Mouse (Mus musculus) neural tube, embryonic 11.5 days (tissue): ENCODE results near the gene Rbms3. TPM values are rescaled to one million over a fixed set of nuclear protein-coding genes. Genes with fewer than 3 reads are reported as not detected.

Experiments
- ATAC-seq: fragments of 200-750 bp; cut with Nextera tagmentation; 2 replicates; pipeline ENCODE4 v1.8.0; 2017; ENCODE audit warnings: moderate number of reproducible peaks, mild to moderate bottlenecking, moderate TSS enrichment, moderate library complexity; ENCODE audit not compliant: insufficient read depth, low FRiP score, low TSS enrichment
- DNase-seq: peaks from one replicate; pipeline ENCODE4 v3.0.0-alpha.2; 2015; ENCODE audit warnings: low spot score
- H3K27ac ChIP-seq: fragments of 300-500 bp; sonication (generic); 2 replicates; pipeline ENCODE4 v1.5.1; 2014; ENCODE audit warnings: low read depth, mild to moderate bottlenecking, low read length
- H3K27me3 ChIP-seq: fragments of 300-500 bp; sonication (generic); 2 replicates; pipeline ENCODE4 v1.6.1; 2014; ENCODE audit warnings: mild to moderate bottlenecking, low read length, mixed read lengths; ENCODE audit not compliant: control insufficient read depth, insufficient read depth
- H3K36me3 ChIP-seq: fragments of 300-500 bp; sonication (generic); 2 replicates; pipeline ENCODE4 v1.6.1; 2014; ENCODE audit warnings: mild to moderate bottlenecking, low read length, moderate library complexity, mixed read lengths; ENCODE audit not compliant: control insufficient read depth, insufficient read depth
- H3K4me1 ChIP-seq: fragments of 300-500 bp; sonication (generic); 2 replicates; pipeline ENCODE4 v1.6.1; 2014; ENCODE audit warnings: low read length, mixed read lengths; ENCODE audit not compliant: control insufficient read depth, insufficient read depth
- H3K4me2 ChIP-seq: fragments of 300-500 bp; sonication (generic); 2 replicates; pipeline ENCODE4 v1.6.1; 2014; ENCODE audit warnings: low read depth, mild to moderate bottlenecking, moderate library complexity
- H3K4me3 ChIP-seq: fragments of 300-500 bp; sonication (generic); 2 replicates; pipeline ENCODE4 v1.5.1; 2014; ENCODE audit warnings: low read depth, low read length
- H3K9ac ChIP-seq: fragments of 300-500 bp; sonication (generic); 2 replicates; pipeline ENCODE4 v1.6.1; 2014; ENCODE audit warnings: mild to moderate bottlenecking, low read length
- H3K9me3 ChIP-seq: fragments of 300-500 bp; sonication (generic); 2 replicates; pipeline ENCODE4 v1.6.1; 2016; ENCODE audit warnings: low read length; ENCODE audit not compliant: control insufficient read depth
- WGBS: fragments of 180-500 bp; shearing (Covaris S2); extraction: QIAGEN DNeasy Blood & Tissue Kit; methylation state at CpG from one replicate; pipeline ENCODE4 v1.1.7; 2014; 5-methylcytosine and 5-hydroxymethylcytosine counted together
- polyA plus RNA-seq: library from polyadenylated mRNA; unstranded; fragments of >200 nt; fragmentation: Nextera tagmentation; extraction: Ambion mirVana; gene quantifications from 2 replicates; pipeline ENCODE4 v1.2.1, GENCODE M21; 2014

Gene Rbms3
- polyA plus RNA-seq, 1 experiment from 2014 or later: 60.1 TPM

DNA sequence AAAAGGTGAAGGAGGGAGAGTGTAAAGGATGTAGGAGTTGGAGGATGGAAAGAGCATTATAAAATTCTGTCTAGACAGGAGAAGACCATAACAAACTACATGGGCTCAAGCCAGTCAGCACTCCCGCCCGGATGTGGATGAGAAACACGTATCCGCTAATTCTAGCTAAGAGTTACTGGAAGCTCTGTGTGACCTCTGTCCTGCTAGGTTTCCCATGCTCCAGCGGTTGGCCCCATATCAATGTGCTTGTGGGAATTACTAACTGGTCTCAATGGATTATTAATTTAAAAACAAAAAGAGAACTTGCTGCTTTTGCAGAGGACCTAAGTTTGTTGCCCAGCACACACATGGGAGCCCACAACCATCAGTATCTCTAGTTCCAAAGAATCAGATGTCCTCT lies 1071.9 kb downstream of the Rbms3 start:
- no peak for ATAC-seq
- 91% methylated on average over 5 of the region's 5 CpGs for WGBS
- Histone ChIP-seq H3K27ac (no peak overlapping the region), H3K9ac (no peak overlapping the region), H3K27me3 (no peaks in the 10 kb centered on the region), H3K36me3 (no peaks in the 10 kb centered on the region), H3K4me3 (no peak overlapping the region), H3K4me1 (no peaks in the 10 kb centered on the region), H3K4me2 (no peak overlapping the region), H3K9me3 (no peaks in the 10 kb centered on the region)
- DNase-seq: no peak

- ATAC-seq: no peak
- WGBS: 40% methylated on average over 8 of the region's 8 CpGs
- no peaks in the 10 kb centered on the region for H3K27me3 ChIP-seq
- no peak overlapping the region for H3K27ac ChIP-seq
- no peaks in the 10 kb centered on the region for H3K4me1 ChIP-seq
- H3K36me3 ChIP-seq: no peaks in the 10 kb centered on the region
- no peaks in the 10 kb centered on the region for H3K9me3 ChIP-seq
- H3K9ac ChIP-seq: no peak overlapping the region
- DNase-seq: peak; percentile 23
- H3K4me2 ChIP-seq: no peak overlapping the region
- no peak overlapping the region for H3K4me3 ChIP-seq
Observed at GRCm38 (mm10) chr9:116556641-116557040, 1073.1 kb downstream of the Rbms3 start.

DNA sequence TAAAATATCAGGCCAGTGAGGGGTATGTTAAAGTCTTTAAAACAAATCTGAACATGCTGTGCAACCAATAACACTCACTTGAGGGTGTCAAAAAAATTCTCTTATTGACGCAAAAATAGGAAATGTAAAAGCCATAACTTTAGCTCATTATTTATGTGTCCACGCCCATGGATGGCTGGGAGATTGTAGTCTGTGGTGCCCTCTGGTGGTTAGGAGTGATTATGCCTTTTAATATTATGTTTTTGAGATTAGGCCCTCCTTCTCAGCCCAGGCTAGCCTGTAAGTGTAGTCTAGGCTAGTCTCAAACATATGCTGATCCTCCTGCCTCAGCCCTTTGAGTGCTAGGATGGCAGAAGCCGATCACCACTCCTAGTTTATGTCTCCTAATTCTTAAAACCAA lies 1076.5 kb downstream of the Rbms3 start:
- 88% methylated on average over 3 of the region's 3 CpGs for WGBS
- ATAC-seq: no peak
- no peaks in the 10 kb centered on the region for H3K4me1 ChIP-seq

GRCm38 (mm10) chr9:116546156-116546555 lies 1083.6 kb downstream of the Rbms3 start:
- Histone ChIP-seq H3K4me1 (no peaks in the 10 kb centered on the region), H3K27me3 (no peaks in the 10 kb centered on the region), H3K36me3 (no peaks in the 10 kb centered on the region), H3K9ac (no peak overlapping the region), H3K4me3 (no peak overlapping the region), H3K4me2 (no peak overlapping the region), H3K9me3 (no peaks in the 10 kb centered on the region), H3K27ac (no peak overlapping the region)
- 80% methylated on average over 4 of the region's 4 CpGs for WGBS
- DNase-seq: no peak
- ATAC-seq: no peak

More for the DNA sequence above, 1076.5 kb downstream of the Rbms3 start:
- Histone ChIP-seq H3K27ac (no peak overlapping the region), H3K27me3 (no peaks in the 10 kb centered on the region), H3K4me2 (no peak overlapping the region), H3K9ac (no peak overlapping the region), H3K4me3 (no peak overlapping the region), H3K36me3 (no peaks in the 10 kb centered on the region), H3K9me3 (no peaks in the 10 kb centered on the region)
- DNase-seq: no peak

DNA sequence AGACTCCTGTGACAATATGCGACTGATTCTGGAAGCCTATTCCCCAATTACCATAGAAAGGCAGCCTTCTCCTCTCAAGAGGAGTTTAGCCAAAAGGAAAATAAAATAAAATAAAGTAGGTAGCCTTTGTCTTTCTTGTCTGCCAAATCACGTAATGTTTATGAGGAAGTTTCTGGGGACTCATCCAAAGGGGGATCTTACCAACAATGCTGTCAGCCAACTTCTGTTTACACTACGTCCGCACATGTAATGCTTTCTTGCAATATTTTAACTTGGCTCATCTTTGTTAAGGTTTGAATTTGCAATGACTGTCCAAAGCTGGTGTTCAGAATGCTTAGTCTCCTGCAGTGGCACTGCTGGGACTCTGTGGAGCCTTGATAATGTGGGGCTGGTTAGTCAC lies 1086.9 kb downstream of the Rbms3 start:
- Histone ChIP-seq H3K4me1 (no peaks in the 10 kb centered on the region), H3K27ac (no peak overlapping the region), H3K4me3 (no peak overlapping the region), H3K4me2 (no peak overlapping the region), H3K9ac (no peak overlapping the region), H3K27me3 (no peaks in the 10 kb centered on the region), H3K9me3 (no peaks in the 10 kb centered on the region), H3K36me3 (no peaks in the 10 kb centered on the region)
- WGBS: 93% methylated on average over 4 of the region's 4 CpGs
- ATAC-seq (no peak), DNase-seq (no peak)

DNA sequence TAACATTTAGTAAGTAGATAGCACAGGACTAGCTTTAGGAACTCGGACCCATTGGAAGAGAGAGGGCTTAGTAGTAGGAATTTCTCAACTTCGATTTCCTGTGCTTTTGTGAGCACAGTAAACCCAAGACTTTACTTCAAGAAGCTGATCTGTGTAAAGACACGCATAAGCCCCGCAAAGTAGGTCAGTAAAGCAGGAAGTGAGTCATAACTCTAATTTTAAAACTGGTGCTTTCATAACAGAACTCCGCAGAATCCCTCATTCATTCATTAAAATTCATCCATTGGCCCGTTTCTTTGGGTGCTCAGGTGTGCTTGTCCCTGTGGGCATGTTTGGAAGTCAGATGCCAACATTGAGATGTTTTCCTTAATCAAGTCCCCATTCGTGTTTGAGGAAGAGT lies 1087.7 kb downstream of the Rbms3 start:
- Histone ChIP-seq H3K36me3 (no peaks in the 10 kb centered on the region), H3K27ac (no peak overlapping the region), H3K4me3 (no peak overlapping the region), H3K4me1 (no peaks in the 10 kb centered on the region), H3K9ac (no peak overlapping the region), H3K9me3 (no peaks in the 10 kb centered on the region), H3K4me2 (no peak overlapping the region), H3K27me3 (no peaks in the 10 kb centered on the region)
- DNase-seq (no peak), ATAC-seq (no peak)
- WGBS: 87% methylated on average over 7 of the region's 7 CpGs

- Histone ChIP-seq H3K9me3 (no peaks in the 10 kb centered on the region; the same call in 1 of the 2 replicates), H3K27ac (no peak overlapping the region), H3K4me2 (no peak overlapping the region), H3K9ac (no peak overlapping the region), H3K27me3 (no peaks in the 10 kb centered on the region), H3K4me3 (no peak overlapping the region), H3K36me3 (no peaks in the 10 kb centered on the region), H3K4me1 (no peaks in the 10 kb centered on the region)
- ATAC-seq (no peak), DNase-seq (peak; percentile 31)
- WGBS: 74% methylated on average over 3 of the region's 3 CpGs
Observed at GRCm38 (mm10) chr9:116535709-116536108, 1094.0 kb downstream of the Rbms3 start.

- no peak for ATAC-seq
- DNase-seq: no peak
- H3K4me2 ChIP-seq: no peak overlapping the region
- H3K9me3 ChIP-seq: no peaks in the 10 kb centered on the region; the same call in 1 of the 2 replicates
- no peak overlapping the region for H3K27ac ChIP-seq
- H3K9ac ChIP-seq: no peak overlapping the region
- no peaks in the 10 kb centered on the region for H3K27me3 ChIP-seq
- H3K36me3 ChIP-seq: no peaks in the 10 kb centered on the region
- H3K4me1 ChIP-seq: no peaks in the 10 kb centered on the region
- WGBS: 83% methylated on average over 5 of the region's 5 CpGs
- no peak overlapping the region for H3K4me3 ChIP-seq
Observed at GRCm38 (mm10) chr9:116533381-116533780, 1096.3 kb downstream of the Rbms3 start.

- Histone ChIP-seq H3K9me3 (no peaks in the 10 kb centered on the region; the same call in 1 of the 2 replicates), H3K9ac (no peak overlapping the region), H3K27ac (no peak overlapping the region), H3K4me3 (no peak overlapping the region), H3K36me3 (no peaks in the 10 kb centered on the region), H3K4me2 (no peak overlapping the region), H3K4me1 (no peaks in the 10 kb centered on the region), H3K27me3 (no peaks in the 10 kb centered on the region)
- WGBS: 96% methylated on average over 4 of the region's 4 CpGs
- ATAC-seq (no peak), DNase-seq (no peak)
Observed at GRCm38 (mm10) chr9:116531121-116531520, 1098.6 kb downstream of the Rbms3 start.
